Mouse (Mus musculus) kidney, adult 9 months (tissue): ENCODE measurements around the gene Nfib.

Source experiments
- DNase-seq: peaks from one replicate; pipeline ENCODE4 v3.0.0; 2022

Nfib gene

DNA sequence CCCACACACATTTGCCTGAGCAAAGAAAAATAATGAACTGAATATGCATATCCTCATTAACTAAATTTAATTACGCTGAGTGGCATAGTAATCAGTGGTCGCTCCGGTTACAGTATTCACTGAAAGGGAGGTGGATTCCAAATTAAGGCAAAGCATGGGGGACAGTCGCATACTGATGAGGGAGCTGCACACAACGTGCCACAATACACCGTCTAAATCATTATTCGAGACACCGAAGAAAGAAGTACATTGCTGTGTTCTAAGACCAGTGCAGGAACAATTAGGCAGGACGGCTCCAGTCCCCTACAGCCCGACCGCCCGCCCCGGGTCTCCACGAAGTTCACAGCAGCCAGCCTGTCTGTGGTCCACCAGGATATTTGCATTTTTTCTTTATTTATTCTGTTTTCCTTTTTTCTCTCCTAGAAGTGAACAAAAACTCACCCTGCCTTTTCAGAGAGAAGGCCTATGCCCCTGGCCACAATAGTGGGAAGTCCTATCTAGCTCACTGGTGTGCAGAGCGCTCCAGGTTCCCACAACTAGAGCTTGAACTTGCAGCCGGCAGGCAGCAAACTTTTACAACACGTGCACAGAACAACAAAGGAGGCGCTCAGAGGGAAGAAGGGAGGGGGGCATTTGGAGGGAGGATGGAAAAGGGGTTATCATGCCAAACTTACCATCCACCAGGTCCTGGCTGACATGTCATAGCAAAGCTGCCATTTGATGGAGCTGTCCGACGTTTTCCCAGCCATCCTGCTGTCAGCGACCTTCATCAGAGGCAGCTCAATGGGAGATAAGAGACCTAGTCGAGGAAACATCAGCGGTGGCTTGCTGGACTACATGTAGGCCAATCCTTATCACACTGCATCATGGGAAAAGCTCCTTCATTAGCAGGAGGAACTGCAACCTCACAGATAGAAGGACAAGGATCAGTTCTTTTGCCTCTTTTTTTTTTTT is at the start of gene Nfib:
Gene Nfib (minus strand): TSS at position 910 of the 954 bp plus-strand sequence.
- DNase-seq, result no peak

DNA sequence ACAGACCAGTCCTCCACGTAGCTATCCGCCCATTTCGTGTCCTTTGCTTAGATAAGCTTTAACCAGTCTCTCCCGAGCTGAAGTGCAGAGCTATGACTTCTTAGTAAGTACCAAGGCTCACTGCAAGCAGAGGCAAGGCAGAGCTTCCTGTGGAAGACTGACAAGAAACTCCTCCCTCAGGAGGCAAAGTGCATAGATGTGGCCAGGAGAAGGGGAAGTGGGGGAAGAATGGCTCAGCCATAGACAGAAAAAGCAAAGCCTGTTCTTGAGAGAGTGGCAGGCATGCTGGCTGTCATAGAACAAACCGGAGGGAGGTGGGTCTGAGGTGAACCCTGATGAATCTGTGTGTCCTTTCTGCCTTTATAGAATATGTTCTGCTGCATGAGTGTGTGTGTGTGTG is 30.2 kb upstream of the Nfib start:
- DNase-seq, result no peak

GRCm38 (mm10) chr4:82734765-82735481 is 29.4 kb upstream of the Nfib start:
- DNase-seq, result no peak

- no peak for DNase-seq
Measured at GRCm38 (mm10) chr4:82734348-82734747, 28.8 kb upstream of the Nfib start.

DNA sequence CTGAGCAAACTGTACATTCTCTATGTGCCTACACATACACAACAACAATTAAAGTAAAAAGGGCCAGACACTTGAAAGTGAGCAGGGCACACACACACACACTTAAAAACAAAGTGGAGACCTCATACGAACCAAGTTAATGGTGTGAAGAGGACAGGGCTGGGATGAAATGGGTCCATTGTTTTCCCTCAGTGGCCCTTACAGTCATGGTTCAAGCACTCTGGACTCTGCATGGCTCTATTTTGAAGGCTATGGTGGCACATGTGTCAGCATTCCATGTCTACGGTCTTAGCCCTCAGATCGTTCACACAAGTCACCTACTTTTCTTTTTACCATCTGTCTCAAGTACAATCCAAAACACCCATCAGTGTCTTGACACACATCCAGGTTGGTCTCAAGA is 28.1 kb upstream of the Nfib start:
- no peak for DNase-seq

GRCm38 (mm10) chr4:82730248-82730887 is 24.8 kb upstream of the Nfib start:
- no peak for DNase-seq

DNA sequence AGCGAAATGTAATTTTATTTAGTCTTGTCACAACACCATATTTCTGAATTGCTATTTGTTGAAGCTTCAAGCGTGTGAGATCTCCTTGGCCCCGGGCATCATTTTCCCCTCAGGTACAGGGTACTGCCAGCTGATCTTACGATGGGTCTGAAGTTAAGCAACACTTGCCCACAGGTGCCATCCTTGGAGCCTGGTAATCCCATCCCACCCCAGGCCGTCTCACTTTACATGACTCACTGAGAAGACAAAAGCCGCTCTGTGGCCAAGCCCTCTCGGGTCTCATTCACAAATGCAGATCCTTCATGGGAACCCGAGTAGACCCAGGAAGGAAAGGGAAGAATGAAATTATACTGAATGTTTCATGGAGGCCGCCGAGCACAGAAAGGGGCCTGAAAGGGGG is 18.5 kb upstream of the Nfib start:
- no peak for DNase-seq

GRCm38 (mm10) chr4:82723048-82723447 is 17.5 kb upstream of the Nfib start:
- DNase-seq, result no peak

GRCm38 (mm10) chr4:82715833-82716232 is 10.3 kb upstream of the Nfib start:
- no peak for DNase-seq

DNA sequence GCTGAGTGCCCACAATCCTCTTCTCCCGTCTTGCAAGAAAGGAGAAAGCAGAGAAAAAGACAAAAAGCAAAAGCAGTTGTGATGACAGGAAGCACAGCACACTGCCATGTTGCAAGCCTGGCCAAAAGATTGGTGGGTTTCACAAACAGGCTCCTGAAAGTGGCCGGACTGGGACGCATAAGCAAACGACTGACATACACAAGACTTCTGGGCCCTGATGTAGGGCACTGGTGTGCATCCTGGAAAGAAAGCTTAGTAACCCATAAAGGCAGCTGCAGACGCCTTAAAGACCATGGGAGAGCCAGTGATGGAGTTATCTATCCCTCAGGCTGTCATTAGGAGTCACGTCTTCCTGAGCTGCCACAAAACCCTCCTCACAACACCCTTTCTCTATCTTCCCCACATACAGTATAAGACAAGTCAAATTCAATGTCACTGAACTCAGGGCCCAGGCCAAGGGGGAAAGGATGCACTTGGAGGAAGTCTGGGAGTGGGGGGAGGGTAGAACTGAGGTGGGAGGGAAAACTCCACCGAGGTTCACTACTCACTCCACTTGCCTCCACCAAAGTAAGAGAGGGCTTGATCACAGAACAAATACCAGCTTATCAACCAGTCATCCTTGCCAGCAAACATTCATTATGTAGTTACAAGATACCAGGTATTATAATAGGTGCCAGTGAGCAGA is 6.2 kb upstream of the Nfib start:
- DNase-seq, result no peak

- DNase-seq, result peak; percentile 6
Measured at GRCm38 (mm10) chr4:82709666-82710065, 4.1 kb upstream of the Nfib start.

- DNase-seq, result no peak
Measured at GRCm38 (mm10) chr4:82706012-82706411, 462 bp upstream of the Nfib start.

GRCm38 (mm10) chr4:82704079-82704830 is 1.3 kb downstream of the Nfib start:
- DNase-seq, result no peak

GRCm38 (mm10) chr4:82702808-82703207 is 2.7 kb downstream of the Nfib start:
- no peak for DNase-seq

- DNase-seq, result no peak
Measured at GRCm38 (mm10) chr4:82699504-82699903, 6.0 kb downstream of the Nfib start.

GRCm38 (mm10) chr4:82698616-82699015 is 6.9 kb downstream of the Nfib start:
- DNase-seq, result no peak

DNA sequence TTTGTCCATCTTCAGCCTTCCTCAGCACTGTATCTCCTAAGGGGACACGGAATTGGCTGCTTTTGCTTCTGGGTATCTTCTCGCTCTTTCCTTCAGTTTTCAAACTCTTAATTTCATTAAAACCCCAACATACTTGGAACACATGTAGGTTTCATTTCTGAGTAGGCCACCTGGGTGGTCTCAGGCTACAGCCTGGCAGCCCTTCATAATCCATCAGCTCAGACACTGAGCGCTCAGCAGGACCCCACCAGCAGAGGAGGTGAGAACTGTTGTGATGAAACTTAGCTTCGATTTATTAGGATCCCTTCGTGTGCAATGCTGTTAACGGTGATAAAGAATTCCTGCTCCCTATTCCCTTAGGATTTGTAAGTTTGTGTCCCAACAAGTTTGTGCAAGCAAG is 8.4 kb downstream of the Nfib start:
- DNase-seq, result no peak

GRCm38 (mm10) chr4:82695760-82696501 is 9.6 kb downstream of the Nfib start:
- no peak for DNase-seq

GRCm38 (mm10) chr4:82692009-82692326 is 13.6 kb downstream of the Nfib start:
- no peak for DNase-seq

DNA sequence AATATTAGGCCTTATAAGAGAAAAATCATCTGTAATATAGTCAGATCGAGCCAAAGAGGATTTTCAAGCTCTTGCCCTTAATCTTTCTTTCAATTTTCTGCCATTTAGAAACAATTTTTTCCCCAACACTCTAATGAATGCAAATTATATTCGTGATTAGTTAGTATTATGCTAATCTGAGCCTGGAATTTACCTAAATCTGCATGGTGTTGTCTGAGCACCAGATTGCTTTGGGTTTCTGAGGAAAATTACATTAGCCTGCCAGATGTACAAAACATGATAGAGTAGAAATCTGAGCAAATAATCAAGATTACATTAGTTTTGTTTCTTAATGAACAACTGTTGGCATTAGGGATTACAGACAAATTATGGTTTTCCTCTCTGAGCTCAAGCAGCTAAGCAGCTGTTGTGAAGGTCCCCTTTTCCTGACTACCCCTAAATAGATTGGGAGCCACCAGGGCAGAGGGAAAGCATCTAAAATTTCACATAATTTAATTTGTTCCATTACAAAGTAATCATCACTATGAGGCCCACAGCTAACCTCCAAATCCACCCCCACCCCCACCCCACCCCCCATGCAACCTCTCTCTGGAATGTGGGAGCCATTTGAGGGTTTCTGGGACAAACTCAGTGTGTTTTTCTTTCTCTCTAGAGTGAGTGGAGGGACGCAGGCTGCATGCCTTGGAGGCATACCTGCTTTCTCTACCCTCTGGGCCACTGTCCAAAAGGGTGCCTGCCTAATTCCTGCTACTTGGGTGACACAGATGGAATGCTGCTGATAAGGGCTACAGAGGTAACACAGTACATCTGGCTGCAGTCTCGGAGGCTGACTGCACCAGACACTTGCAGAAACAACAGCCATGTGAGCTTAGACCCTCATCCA is 14.2 kb downstream of the Nfib start:
- peak; percentile 26 for DNase-seq

GRCm38 (mm10) chr4:82690267-82690666 is 15.3 kb downstream of the Nfib start:
- no peak for DNase-seq
